Mouse (Mus musculus) heart, postnatal 0 days (tissue): Measurements from ENCODE around the gene Faah. TPM values are rescaled to one million over a fixed set of nuclear protein-coding genes. Genes with fewer than 3 reads are reported as not detected.

Source experiments
- ATAC-seq: fragments of 200-750 bp; cut with Nextera tagmentation; 2 replicates; pipeline ENCODE4 v1.8.0; 2017; ENCODE audit warnings: low read depth, moderate number of reproducible peaks, moderate library complexity; ENCODE audit not compliant: insufficient read depth
- DNase-seq: peaks from one replicate; pipeline ENCODE4 v3.0.0-alpha.2; 2016; ENCODE audit warnings: low spot score
- H3K27ac ChIP-seq: fragments of 300-500 bp; sonication (generic); 2 replicates; pipeline ENCODE4 v1.5.1; 2014; ENCODE audit warnings: low read depth, mild to moderate bottlenecking
- H3K27me3 ChIP-seq: fragments of 300-500 bp; sonication (generic); 2 replicates; pipeline ENCODE4 v1.6.1; 2014; ENCODE audit warnings: low read length, mixed read lengths; ENCODE audit not compliant: control insufficient read depth, insufficient read depth
- H3K36me3 ChIP-seq: fragments of 300-500 bp; sonication (generic); replicated peaks from 2 replicates; pipeline ENCODE4 v1.6.1; 2014; ENCODE audit warnings: low read length, mixed read lengths; ENCODE audit not compliant: control insufficient read depth, insufficient read depth
- H3K4me1 ChIP-seq: fragments of 300-500 bp; sonication (generic); 2 replicates; pipeline ENCODE4 v1.6.1; 2014; ENCODE audit warnings: antibody characterized with exemption; ENCODE audit not compliant: control insufficient read depth, insufficient read depth
- H3K4me2 ChIP-seq: fragments of 300-500 bp; sonication (generic); 2 replicates; pipeline ENCODE4 v1.6.1; 2014; ENCODE audit warnings: low read depth, mild to moderate bottlenecking, low read length, moderate library complexity
- H3K4me3 ChIP-seq: fragments of 300-500 bp; sonication (generic); 2 replicates; pipeline ENCODE4 v1.5.1; 2014; ENCODE audit warnings: low read depth, low read length
- H3K9ac ChIP-seq: fragments of 300-500 bp; sonication (generic); replicated peaks from 2 replicates; pipeline ENCODE4 v1.6.1; 2014; ENCODE audit warnings: low read depth, low read length, mixed read lengths
- H3K9me3 ChIP-seq: fragments of 300-500 bp; sonication (generic); replicated peaks from 2 replicates; pipeline ENCODE4 v1.6.1; 2016; ENCODE audit warnings: low read length; ENCODE audit not compliant: control insufficient read depth
- CTCF ChIP-seq: IDR thresholded peaks from 2 replicates; pipeline ENCODE4 v1.5.1; 2016; ENCODE audit warnings: antibody characterized with exemption, control low read depth, low read depth
- EP300 ChIP-seq: IDR thresholded peaks from 2 replicates; pipeline ENCODE4 v1.6.1; 2016; ENCODE audit warnings: antibody characterized with exemption, low read depth
- WGBS: fragments of 180-500 bp; shearing (Covaris S2); extraction: QIAGEN DNeasy Blood & Tissue Kit; methylation state at CpG from one replicate; pipeline ENCODE4 v1.1.7; 2014; 5-methylcytosine and 5-hydroxymethylcytosine counted together
- polyA plus RNA-seq: library from polyadenylated mRNA; unstranded; fragments of >200 nt; fragmentation: Nextera tagmentation; extraction: Ambion mirVana; gene quantifications from 2 replicates; pipeline ENCODE4 v1.2.1, GENCODE M21; 2015
- total RNA-seq: library from RNA; depleted of rRNA; stranded (reverse); fragments of >200 nt; gene quantifications from 2 replicates; pipeline ENCODE4 v1.2.3, GENCODE M21; 2014; ENCODE audit warnings: low replicate concordance

Faah gene
- total and polyA plus RNA-seq, 2 experiments from 2014 or later: 0.61 to 0.80 TPM

DNA sequence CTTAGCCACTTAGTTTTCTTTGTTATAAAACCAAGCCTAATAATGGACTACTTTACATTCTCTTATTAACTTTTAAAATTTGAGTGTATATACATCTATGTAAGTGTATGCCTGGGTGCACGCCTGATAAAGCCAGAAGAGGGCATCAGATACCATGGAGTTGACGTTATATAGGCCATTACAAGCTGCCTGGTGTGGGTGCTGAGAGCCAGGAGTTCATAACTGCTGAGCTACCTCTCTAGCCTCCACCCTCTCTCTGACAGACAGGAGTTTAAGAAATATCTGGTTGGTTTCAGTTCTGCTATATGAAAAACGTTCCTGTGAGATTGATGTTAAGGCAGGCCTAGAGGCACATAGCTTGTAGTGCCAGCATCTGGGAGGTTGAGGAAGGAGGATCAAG lies 24.5 kb upstream of the Faah start:
- ATAC-seq (no peak), DNase-seq (no peak)
- Histone ChIP-seq H3K9me3 (no peaks in the 10 kb centered on the region), H3K27me3 (no peaks in the 10 kb centered on the region), H3K4me1 (no peaks in the 10 kb centered on the region), H3K4me2 (no peak overlapping the region), H3K27ac (no peak overlapping the region), H3K4me3 (no peak overlapping the region), H3K9ac (no peak overlapping the region), H3K36me3 (peaks cover 53% of the 10 kb centered on the region)
- TF ChIP-seq CTCF (no peak), EP300 (no peak)
- 71% methylated on average over 3 of the region's 3 CpGs for WGBS

DNA sequence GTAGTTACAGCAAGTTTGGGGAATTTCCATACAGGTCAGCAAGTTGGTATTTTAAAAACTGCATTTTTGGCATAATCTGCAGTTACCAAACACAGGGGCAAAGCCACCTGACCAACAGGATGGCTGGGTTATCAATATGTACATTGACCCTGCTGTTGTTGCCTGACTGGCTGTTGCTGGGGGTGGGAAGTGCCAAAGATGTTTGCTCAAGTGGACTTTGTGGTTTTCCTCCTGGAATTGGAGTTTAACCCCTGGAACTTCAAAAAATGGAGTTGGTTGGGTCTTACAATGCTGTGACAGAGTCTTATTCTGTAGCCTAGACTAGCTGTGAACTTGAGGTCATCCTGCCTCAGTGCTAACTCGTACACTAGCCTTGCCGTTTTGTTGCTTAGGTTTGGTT lies 22.7 kb upstream of the Faah start:
- no peak for ATAC-seq
- Histone ChIP-seq H3K4me1 (no peaks in the 10 kb centered on the region), H3K36me3 (peaks cover 54% of the 10 kb centered on the region), H3K27me3 (no peaks in the 10 kb centered on the region), H3K4me2 (no peak overlapping the region), H3K9ac (no peak overlapping the region), H3K27ac (no peak overlapping the region), H3K4me3 (no peak overlapping the region), H3K9me3 (no peaks in the 10 kb centered on the region)
- no peak for DNase-seq
- TF ChIP-seq CTCF (no peak), EP300 (no peak)
- WGBS: 93% methylated on average over 2 of the region's 2 CpGs

DNA sequence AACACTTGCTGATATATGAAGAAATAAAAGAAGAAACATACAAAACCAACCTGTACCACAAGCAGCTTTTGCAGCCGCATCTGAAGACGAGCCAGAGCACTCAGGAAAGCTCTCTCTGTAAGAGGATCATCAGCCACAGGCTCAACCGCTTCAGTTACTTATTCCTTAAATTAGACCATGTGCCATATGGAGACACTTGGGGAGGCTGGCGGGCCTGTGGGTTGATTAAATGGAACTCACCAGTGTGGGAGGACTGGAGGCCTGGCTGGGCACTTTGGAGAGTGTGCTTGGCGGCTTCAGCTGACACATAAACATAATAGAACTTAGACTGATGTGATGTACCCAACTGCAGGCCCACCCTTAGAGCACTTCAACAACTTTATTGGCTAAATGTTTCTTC lies 15.6 kb upstream of the Faah start:
- DNase-seq: no peak
- no peak overlapping the region for H3K27ac ChIP-seq
- ATAC-seq: no peak
- 86% methylated on average over 5 of the region's 5 CpGs for WGBS
- no peaks in the 10 kb centered on the region for H3K9me3 ChIP-seq
- H3K4me3 ChIP-seq: no peak overlapping the region
- H3K27me3 ChIP-seq: no peaks in the 10 kb centered on the region
- H3K9ac ChIP-seq: no peak overlapping the region
- no peaks in the 10 kb centered on the region for H3K4me1 ChIP-seq
- TF ChIP-seq EP300: no peak
- no peak for TF ChIP-seq CTCF
- H3K4me2 ChIP-seq: no peak overlapping the region
- H3K36me3 ChIP-seq: peaks cover 47% of the 10 kb centered on the region

DNA sequence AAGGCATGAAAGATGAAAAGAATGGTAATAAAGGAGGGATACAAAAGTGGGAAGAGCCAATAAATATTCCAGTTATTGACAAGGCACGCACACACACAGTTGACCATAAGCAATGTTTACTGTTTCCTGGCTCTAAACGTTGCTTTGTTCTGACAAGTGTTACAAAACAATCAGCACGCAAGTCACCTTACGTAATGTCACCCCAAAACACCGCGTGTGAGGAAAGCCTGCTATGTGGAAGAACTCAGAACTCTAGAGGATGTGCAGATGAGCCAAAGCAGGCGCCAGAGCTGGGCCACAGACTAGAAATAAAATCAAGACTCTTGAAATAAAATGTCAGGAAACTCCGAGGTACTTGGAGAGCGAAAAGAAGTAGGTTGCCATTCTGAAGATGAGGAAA lies 15.2 kb upstream of the Faah start:
- no peak overlapping the region for H3K4me3 ChIP-seq
- no peaks in the 10 kb centered on the region for H3K9me3 ChIP-seq
- no peaks in the 10 kb centered on the region for H3K4me1 ChIP-seq
- no peak overlapping the region for H3K4me2 ChIP-seq
- ATAC-seq (no peak), DNase-seq (no peak)
- 83% methylated on average over 9 of the region's 9 CpGs for WGBS
- TF ChIP-seq CTCF (no peak), EP300 (no peak)
- no peak overlapping the region for H3K9ac ChIP-seq
- peaks cover 43% of the 10 kb centered on the region for H3K36me3 ChIP-seq
- no peak overlapping the region for H3K27ac ChIP-seq
- no peaks in the 10 kb centered on the region for H3K27me3 ChIP-seq

DNA sequence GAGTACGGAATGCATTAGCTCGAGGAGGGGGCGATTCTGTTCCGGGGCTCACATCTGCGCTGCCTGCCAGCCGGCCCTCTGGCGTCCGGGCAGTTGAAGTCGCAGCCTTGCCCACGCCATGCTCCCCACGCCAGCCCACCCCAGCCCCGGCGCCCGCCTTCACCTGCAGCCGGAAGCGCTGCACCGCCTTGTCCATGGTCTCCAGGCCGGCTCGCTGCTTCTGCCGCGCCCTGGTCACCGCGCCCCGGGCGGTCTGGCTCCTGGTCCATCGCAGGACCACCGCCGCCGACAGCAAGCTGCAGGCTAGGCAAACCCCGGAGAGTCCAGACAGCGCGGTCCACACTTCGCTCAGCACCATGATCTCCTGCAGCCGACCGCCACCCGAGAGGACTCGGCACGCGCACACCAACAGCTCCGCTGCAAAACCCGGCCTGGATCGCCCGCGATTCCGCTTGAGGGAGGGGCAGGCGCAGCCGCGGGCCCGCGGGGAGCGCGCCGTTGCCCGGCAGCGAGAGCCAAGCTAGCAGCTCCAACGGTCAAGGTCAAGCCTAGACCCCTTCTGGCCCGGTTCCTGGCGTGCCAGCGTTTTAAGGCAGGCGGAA lies 325 bp downstream of the Faah start:
- Histone ChIP-seq H3K36me3 (no peaks in the 10 kb centered on the region), H3K9ac (peak overlapping the region; percentile 55), H3K4me2 (peak overlapping the region; percentile 99), H3K27ac (no peak overlapping the region), H3K27me3 (peaks cover 40% of the 10 kb centered on the region), H3K4me1 (peaks cover 6% of the 10 kb centered on the region; the same call in 1 of the 2 replicates), H3K9me3 (no peaks in the 10 kb centered on the region), H3K4me3 (peak overlapping the region; percentile 64)
- under 1% methylated on average over 60 of the region's 60 CpGs for WGBS
- TF ChIP-seq EP300: no peak
- TF ChIP-seq CTCF: no peak
- peak; percentile 79 for ATAC-seq
- peak; percentile 61 for DNase-seq

DNA sequence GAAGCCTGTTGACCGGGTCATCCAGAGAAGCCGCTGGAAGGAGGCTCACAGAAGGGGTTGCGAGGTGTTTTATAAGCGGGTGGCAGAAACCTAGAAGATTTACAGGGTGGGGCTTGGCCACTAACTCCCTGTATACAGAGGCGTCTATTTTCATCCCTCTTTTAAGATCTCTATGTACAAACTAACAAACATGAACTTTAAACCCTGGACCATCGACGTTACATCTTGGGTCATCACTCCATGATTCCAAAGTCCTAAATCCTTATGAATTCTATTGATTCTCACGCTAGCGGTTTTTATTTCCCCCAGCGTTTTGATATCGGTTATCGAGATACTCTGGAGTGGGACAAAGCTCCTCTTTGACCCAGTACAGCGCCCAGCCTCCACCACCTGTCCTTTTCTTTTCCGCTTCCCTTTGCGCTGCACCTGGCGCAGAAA lies 845 bp downstream of the Faah start:
- Histone ChIP-seq H3K27ac (no peak overlapping the region), H3K4me3 (peak overlapping the region; percentile 64), H3K36me3 (no peaks in the 10 kb centered on the region), H3K9me3 (no peaks in the 10 kb centered on the region), H3K4me1 (peaks cover 6% of the 10 kb centered on the region; the same call in 1 of the 2 replicates), H3K4me2 (peak overlapping the region; percentile 99), H3K27me3 (peaks cover 40% of the 10 kb centered on the region), H3K9ac (0 out of 2 replicates have a peak overlapping the region, but pooled peaks have one; percentile 55)
- ATAC-seq (no peak), DNase-seq (no peak)
- TF ChIP-seq CTCF (no peak), EP300 (no peak)
- 12% methylated on average over 16 of the region's 16 CpGs for WGBS
